ENCODE assay signal across 18 mouse cellular contexts in the genomic region with DNA sequence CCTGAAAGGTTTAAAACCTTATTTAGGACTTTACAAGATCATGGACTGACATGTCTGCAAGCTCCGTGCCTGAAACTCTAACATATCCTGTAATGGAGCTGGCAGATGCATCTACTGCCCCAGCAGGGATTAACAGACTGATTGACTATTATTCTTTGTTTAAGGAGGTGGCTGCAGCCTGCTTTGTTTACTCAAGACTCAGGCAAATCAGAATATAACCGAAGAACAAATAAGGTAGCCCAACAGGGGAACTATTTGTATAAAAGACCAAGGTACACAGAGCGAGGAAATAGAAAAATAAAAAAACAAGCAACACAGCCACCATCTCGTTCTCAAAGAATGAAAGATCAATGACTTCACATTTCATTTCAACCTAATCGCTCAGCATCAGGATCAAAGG.
"Had no signal": no experiment of that assay in that cellular context is flagged by ENCODE, and none has a peak within 500 bp of the region (broad histone marks: within the 10 kb centered on the region; RNA-seq: fewer than 3 reads in every experiment).

No protein-coding gene starts in this region.

- H3K27ac ChIP-seq: liver, embryonic 14.5 days; lung, embryonic 15.5 days; macrophage; neural tube, embryonic 12.5 days had no signal

- ATAC-seq: lung, postnatal 0 days had no signal

- H3K9ac ChIP-seq: liver, embryonic 14.5 days; lung, embryonic 15.5 days; neural tube, embryonic 12.5 days had no signal

- DNase-seq: lung, adult 2 months; lung, postnatal 14 days; lung, postnatal 36 days; right cerebral cortex, adult 18-20 months; right cerebral cortex, postnatal 25 days; right cerebral cortex, postnatal 4 days; spleen, adult 18-20 months; thymus, adult 18-20 months; thymus, postnatal 14 days; thymus, postnatal 36 days had no signal

- H3K4me2 ChIP-seq: liver, embryonic 11.5 days; lung, embryonic 15.5 days; midbrain, embryonic 11.5 days; neural tube, embryonic 12.5 days had no signal

- H3K27me3 ChIP-seq: lung, embryonic 15.5 days; neural tube, embryonic 12.5 days had no signal

- H3K4me3 ChIP-seq: lung, embryonic 15.5 days; megakaryocyte, embryonic 14.5 days; neural tube, embryonic 12.5 days had no signal

- H3K36me3 ChIP-seq: lung, embryonic 15.5 days; neural tube, embryonic 12.5 days had no signal

- H3K9me3 ChIP-seq: lung, embryonic 15.5 days; neural tube, embryonic 12.5 days had no signal

- H3K4me1 ChIP-seq: megakaryocyte, embryonic 14.5 days; neural tube, embryonic 12.5 days had no signal
